In genomic region chr16:57122682-57123445, GRCm38 (mm10) we compare ENCODE assay signal across 8 mouse cellular contexts. TPM values are rescaled to one million over a fixed set of nuclear protein-coding genes. Genes with fewer than 3 reads are reported as not detected.
DNase-seq lines count a peak whose midpoint lies in the region; ATAC-seq and TF ChIP-seq lines count a peak whose summit lies in the region.

No protein-coding gene starts in this region.

- peak overlapping the region; percentile 82 for H3K4me3 ChIP-seq in kidney, embryonic 14.5 days (ENCODE audit: low read length)
- H3K4me3 ChIP-seq in bone marrow macrophage, adult 2 months (ENCODE audit: insufficient read depth, low read length), result peak overlapping the region; percentile 86
- peak overlapping the region; percentile 100 for H3K4me3 ChIP-seq in hindbrain, embryonic 16.5 days (ENCODE audit: low read length)
- peak overlapping the region; percentile 99 for H3K4me3 ChIP-seq in midbrain, embryonic 14.5 days (replicated peaks; ENCODE audit: low read depth, low read length)

- H3K9ac ChIP-seq in kidney, embryonic 14.5 days (ENCODE audit: low read depth, low read length), result peak overlapping the region; percentile 89
- peak overlapping the region; percentile 36; the same call in 1 of the 2 replicates for H3K9ac ChIP-seq in hindbrain, embryonic 16.5 days (ENCODE audit: low read depth, low read length)
- H3K9ac ChIP-seq in midbrain, embryonic 14.5 days (replicated peaks; ENCODE audit: low read length), result peak overlapping the region; percentile 94

- no peak for TF ChIP-seq POLR2A in bone marrow macrophage, adult 2 months (IDR thresholded peaks at IDR 0.05; ENCODE audit: borderline replicate concordance, low read depth, low read length)

- H3K4me2 ChIP-seq in kidney, embryonic 14.5 days (replicated peaks; ENCODE audit: low read depth, low read length), result peak overlapping the region; percentile 63
- H3K4me2 ChIP-seq in hindbrain, embryonic 16.5 days (ENCODE audit: low read length), result peak overlapping the region; percentile 80
- peak overlapping the region; percentile 86 for H3K4me2 ChIP-seq in midbrain, embryonic 14.5 days (ENCODE audit: low read length)

- DNase-seq in kidney, postnatal 10 days, result no peak
- no peak for DNase-seq in midbrain, embryonic 14.5 days
- no peak for DNase-seq in urinary bladder, postnatal 14 days (ENCODE audit: low spot score)
- no peak for DNase-seq in adrenal gland, postnatal 4 days (ENCODE audit: low spot score in 2 of 2)
- DNase-seq in adrenal gland, adult 2 months, result no peak

- peaks cover 9% of the 10 kb centered on the region for H3K4me1 ChIP-seq in kidney, embryonic 14.5 days (ENCODE audit: control insufficient read depth, insufficient read depth, low read length)
- peaks cover 13% of the 10 kb centered on the region for H3K4me1 ChIP-seq in bone marrow macrophage, adult 2 months (ENCODE audit: control insufficient read depth, insufficient read depth, low read length)
- H3K4me1 ChIP-seq in hindbrain, embryonic 16.5 days (ENCODE audit: control insufficient read depth, insufficient read depth, low read depth, low read length), result peaks cover 15% of the 10 kb centered on the region
- H3K4me1 ChIP-seq in midbrain, embryonic 14.5 days (ENCODE audit: control insufficient read depth, insufficient read depth, low read length), result peaks cover 19% of the 10 kb centered on the region

- H3K9me3 ChIP-seq in kidney, embryonic 14.5 days (ENCODE audit: control insufficient read depth, low read length), result no peaks in the 10 kb centered on the region
- no peaks in the 10 kb centered on the region for H3K9me3 ChIP-seq in hindbrain, embryonic 16.5 days (ENCODE audit: control insufficient read depth, low read length)
- H3K9me3 ChIP-seq in midbrain, embryonic 14.5 days (ENCODE audit: control insufficient read depth, low read length), result no peaks in the 10 kb centered on the region

- no peak for TF ChIP-seq CTCF in bone marrow macrophage, adult 2 months (IDR thresholded peaks at IDR 0.05; ENCODE audit: low read depth, low read length)

- no peaks in the 10 kb centered on the region for H3K27me3 ChIP-seq in kidney, embryonic 14.5 days (ENCODE audit: control insufficient read depth, insufficient read depth, low read length)
- no peaks in the 10 kb centered on the region for H3K27me3 ChIP-seq in hindbrain, embryonic 16.5 days (replicated peaks; ENCODE audit: control insufficient read depth, insufficient read depth, low read length)
- H3K27me3 ChIP-seq in midbrain, embryonic 14.5 days (ENCODE audit: control insufficient read depth, insufficient read depth, low read length), result no peaks in the 10 kb centered on the region

- no peak for ATAC-seq in kidney, embryonic 14.5 days (ENCODE audit: low FRiP score, low TSS enrichment)
- no peak for ATAC-seq in hindbrain, embryonic 16.5 days
- ATAC-seq in midbrain, embryonic 14.5 days (ENCODE audit: low FRiP score, low TSS enrichment), result no peak

- no peak overlapping the region for H3K27ac ChIP-seq in kidney, embryonic 14.5 days (ENCODE audit: low read depth, low read length)
- peak overlapping the region; percentile 66 for H3K27ac ChIP-seq in bone marrow macrophage, adult 2 months (ENCODE audit: insufficient read depth, low read depth, low read length)
- no peak overlapping the region for H3K27ac ChIP-seq in hindbrain, embryonic 16.5 days (ENCODE audit: low read depth, low read length)
- no peak overlapping the region for H3K27ac ChIP-seq in midbrain, embryonic 14.5 days (replicated peaks; ENCODE audit: low read depth, low read length)

- 41% methylated on average over 6 of the region's 6 CpGs for WGBS in kidney, embryonic 14.5 days
- WGBS in hindbrain, embryonic 16.5 days, result 62% methylated on average over 6 of the region's 6 CpGs
- WGBS in midbrain, embryonic 14.5 days, result 65% methylated on average over 6 of the region's 6 CpGs

- H3K36me3 ChIP-seq in kidney, embryonic 14.5 days (ENCODE audit: control insufficient read depth, insufficient read depth, low read length), result no peaks in the 10 kb centered on the region
- no peaks in the 10 kb centered on the region for H3K36me3 ChIP-seq in hindbrain, embryonic 16.5 days (ENCODE audit: control insufficient read depth, insufficient read depth, low read length)
- no peaks in the 10 kb centered on the region for H3K36me3 ChIP-seq in midbrain, embryonic 14.5 days (ENCODE audit: control insufficient read depth, insufficient read depth, low read length)

RNA-seq across cellular contexts. Expression of gene Tomm70a, which starts 1.4 kb away (rescaled TPM):
- polyA plus RNA-seq in kidney, embryonic 14.5 days (2014; fragmentation: Nextera tagmentation; extraction: Ambion mirVana), result 47.0 and 63.7 TPM in 2 replicates
- 20.3 and 20.8 TPM in 2 replicates for polyA plus RNA-seq in bone marrow macrophage, adult 2 months (2012; ENCODE audit: insufficient read depth, insufficient read length, missing spikeins)
- 56.5 and 62.5 TPM in 2 replicates for polyA plus RNA-seq in hindbrain, embryonic 16.5 days (2015; fragmentation: Nextera tagmentation; extraction: Ambion mirVana)
- polyA plus RNA-seq in midbrain, embryonic 14.5 days (2014; fragmentation: Nextera tagmentation; extraction: Ambion mirVana), result 71.4 and 86.6 TPM in 2 replicates
- total RNA-seq in adrenal gland, postnatal 4 days (2021), result 10 to 100 TPM; 60.8 to 64.5 TPM
- total RNA-seq in adrenal gland, adult 2 months (2021), result 10 to 100 TPM; 49.6 to 54.5 TPM
- 15.0 and 15.5 TPM in 2 replicates for polyA plus RNA-seq in adrenal gland, adult 2 months (2012; rRNA removed)

RNA-seq across cellular contexts. Expression of gene Nit2, which starts 44.3 kb away (rescaled TPM):
- 90.9 and 101 TPM in 2 replicates for polyA plus RNA-seq in kidney, embryonic 14.5 days (2014; fragmentation: Nextera tagmentation; extraction: Ambion mirVana)
- 30.5 and 37.8 TPM in 2 replicates for polyA plus RNA-seq in bone marrow macrophage, adult 2 months (2012; ENCODE audit: insufficient read depth, insufficient read length, missing spikeins)
- polyA plus RNA-seq in hindbrain, embryonic 16.5 days (2015; fragmentation: Nextera tagmentation; extraction: Ambion mirVana), result 57.7 and 60.1 TPM in 2 replicates
- 45.3 and 49.0 TPM in 2 replicates for polyA plus RNA-seq in midbrain, embryonic 14.5 days (2014; fragmentation: Nextera tagmentation; extraction: Ambion mirVana)
- 10 to 100 TPM; 75.0 to 85.9 TPM for total RNA-seq in adrenal gland, postnatal 4 days (2021)
- 10 to 100 TPM; 42.7 to 43.6 TPM for total RNA-seq in adrenal gland, adult 2 months (2021)
- polyA plus RNA-seq in adrenal gland, adult 2 months (2012; rRNA removed), result 15.3 and 26.5 TPM in 2 replicates

RNA-seq across cellular contexts. Expression of gene Tmem45a2, which starts 51.7 kb away (rescaled TPM):
- polyA plus RNA-seq in kidney, embryonic 14.5 days (2014; fragmentation: Nextera tagmentation; extraction: Ambion mirVana), result 0.19 TPM in 1 of 2 replicates, not detected in the other
- polyA plus RNA-seq in bone marrow macrophage, adult 2 months (2012; ENCODE audit: insufficient read depth, insufficient read length, missing spikeins), result not detected in 2 replicates
- 0.06 and 0.24 TPM in 2 replicates for polyA plus RNA-seq in hindbrain, embryonic 16.5 days (2015; fragmentation: Nextera tagmentation; extraction: Ambion mirVana)
- polyA plus RNA-seq in midbrain, embryonic 14.5 days (2014; fragmentation: Nextera tagmentation; extraction: Ambion mirVana), result not detected in 2 replicates
- total RNA-seq in adrenal gland, postnatal 4 days (2021), result under 1 TPM; 0.08 to 0.20 TPM
- total RNA-seq in adrenal gland, adult 2 months (2021), result not detected
- polyA plus RNA-seq in adrenal gland, adult 2 months (2012; rRNA removed), result not detected in 2 replicates

Comparison
In these comparisons a context has a peak if more than half of its experiments do, and no peak if none do; other contexts are left out.
1. H3K9ac ChIP-seq: peak in every context shown above with its lines; median percentile 94 in midbrain, embryonic 14.5 days; 89 in kidney, embryonic 14.5 days; 36 in hindbrain, embryonic 16.5 days.